Mouse (Mus musculus): Measurements from ENCODE around the gene Nfix.
A peak's percentile ranks its signal among the peaks of the same experiment; 100 is the strongest.
"Not testable (repeated sequence)": the region's sequence is repeated elsewhere in the genome, so short reads cannot be mapped to it uniquely, and the experiment has no call there.

The Nfix gene

DNA sequence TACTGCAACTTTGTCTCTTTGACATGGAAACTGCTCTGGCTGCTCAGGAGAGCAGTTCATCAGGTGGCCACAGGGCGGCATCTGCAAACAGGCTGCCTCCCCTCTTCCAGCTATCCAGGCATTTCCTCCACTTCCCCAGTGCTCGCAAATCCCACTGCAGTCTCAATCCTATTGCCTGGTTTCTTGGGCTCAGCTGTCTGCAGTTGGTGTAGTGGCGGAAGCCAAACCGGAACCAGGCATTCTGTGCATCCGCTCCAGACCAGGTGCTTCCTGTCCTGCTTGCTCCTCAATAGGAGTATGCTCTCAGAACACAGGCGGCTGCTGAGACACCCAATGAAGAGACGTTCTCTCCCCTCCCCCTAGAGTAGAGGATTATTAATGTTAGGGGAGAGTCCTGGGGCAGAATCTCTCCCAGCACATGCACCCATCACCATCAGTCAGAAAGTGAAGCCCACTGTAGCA lies 100.3 kb downstream of the Nfix start:
- DNase-seq (ENCODE audit: low spot score) = peak; percentile 77

DNA sequence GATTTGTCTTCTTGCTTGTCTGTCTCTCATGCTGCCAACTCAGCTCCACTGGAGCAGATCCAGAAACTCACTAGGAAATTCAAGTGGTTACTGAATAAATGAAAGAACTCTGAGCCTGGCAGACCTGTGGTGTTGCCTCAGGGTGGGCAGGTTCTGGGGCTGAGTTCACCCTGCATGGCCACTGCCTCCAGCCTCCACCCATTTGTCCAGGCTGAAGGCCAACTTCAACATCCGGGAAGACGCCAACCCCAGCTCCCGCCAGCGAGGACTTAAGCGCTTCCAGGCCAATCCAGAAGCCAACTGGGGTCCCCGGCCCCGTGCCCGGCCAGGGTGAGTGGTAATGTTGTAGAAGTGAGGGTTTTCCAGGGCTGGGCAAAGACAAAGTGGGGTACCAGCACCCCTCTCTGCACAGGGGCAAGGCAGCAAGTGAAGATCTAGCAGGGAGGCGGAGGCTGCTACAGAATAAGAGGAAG lies 101.2 kb downstream of the Nfix start:
- DNase-seq (ENCODE audit: low spot score) = no peak

DNA sequence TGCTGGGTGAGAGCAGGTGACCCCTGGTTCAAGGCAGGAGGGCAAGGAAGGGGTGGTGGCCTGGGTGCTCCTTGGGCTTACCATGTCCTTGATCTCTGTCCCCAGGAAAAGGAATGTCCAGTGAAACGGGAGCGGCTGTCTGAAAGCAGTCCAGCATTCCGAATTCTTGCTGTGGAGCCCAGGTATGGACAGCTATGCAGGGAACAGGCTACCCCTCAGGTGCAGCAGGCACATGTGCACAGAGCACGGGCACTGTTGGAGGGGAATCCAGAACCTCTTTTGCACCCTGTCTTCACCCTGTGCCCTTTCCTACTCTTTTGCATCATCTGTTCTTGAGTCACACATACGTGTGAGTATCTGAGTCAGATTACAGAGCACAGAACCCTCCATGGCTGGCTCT lies 101.9 kb downstream of the Nfix start:
- DNase-seq (ENCODE audit: low spot score) = no peak

DNA sequence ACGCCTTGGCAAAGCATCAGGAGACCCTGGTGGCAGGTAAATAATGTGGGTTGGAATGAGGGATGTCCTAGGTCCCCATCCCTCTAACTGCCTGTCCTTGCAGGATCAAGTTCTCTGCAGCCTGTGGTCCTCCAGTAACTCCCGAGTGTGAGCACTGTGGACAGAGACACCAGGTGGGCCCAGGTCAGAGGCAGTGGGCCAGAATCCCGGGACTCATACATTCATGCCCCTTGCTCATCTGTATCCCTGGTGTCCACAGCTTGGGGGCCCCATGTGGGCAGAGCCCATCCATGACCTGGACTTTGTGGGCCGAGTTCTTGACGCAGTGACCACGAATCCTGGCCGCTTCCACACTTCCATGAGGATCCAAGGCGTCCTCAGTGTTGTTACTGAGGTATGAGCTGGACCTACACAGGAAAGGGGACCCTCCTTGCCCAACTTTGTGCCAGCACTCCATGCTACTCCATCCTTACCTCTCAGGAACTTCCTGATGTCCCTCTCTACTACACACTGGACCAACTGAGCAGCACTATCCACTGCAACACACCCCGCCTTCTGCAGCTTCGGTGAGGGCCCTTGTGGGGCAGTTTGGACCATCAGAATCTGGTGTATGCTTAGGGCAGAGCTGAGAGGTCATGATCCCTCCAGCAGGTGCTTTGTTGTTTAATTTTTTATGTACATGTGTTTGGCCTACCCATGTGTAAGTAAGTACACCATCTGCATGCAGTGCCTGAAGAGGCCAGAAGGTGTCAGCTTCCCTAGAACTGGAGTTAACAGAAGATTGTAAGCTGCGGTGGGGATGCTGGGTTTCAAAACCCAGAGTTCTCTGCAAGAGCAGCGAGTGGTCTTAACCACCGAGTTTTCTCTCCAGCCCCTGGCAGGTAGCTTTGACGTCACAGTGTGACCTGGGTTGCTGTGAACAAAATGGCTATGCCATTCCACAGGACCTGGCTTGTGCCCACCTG lies 102.7 kb downstream of the Nfix start:
- peak; percentile 70 for DNase-seq (ENCODE audit: low spot score)

DNA sequence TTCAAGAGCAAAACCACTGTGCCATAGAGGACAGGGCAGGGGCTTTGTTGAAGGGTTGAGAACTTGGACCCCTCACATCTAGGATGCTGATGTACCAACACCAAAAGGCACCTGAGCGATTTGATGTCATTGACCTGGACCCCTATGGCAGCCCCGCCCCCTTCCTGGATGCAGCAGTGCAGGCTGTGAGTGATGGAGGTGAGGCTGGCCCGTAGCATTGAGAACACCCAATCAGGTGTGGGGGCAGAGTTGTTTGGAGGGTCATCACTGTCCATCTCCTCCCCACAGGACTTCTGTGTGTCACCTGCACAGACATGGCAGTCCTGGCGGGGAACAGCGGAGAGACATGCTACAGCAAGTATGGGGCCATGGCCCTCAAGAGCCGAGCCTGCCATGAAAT lies 105.0 kb downstream of the Nfix start:
- DNase-seq (ENCODE audit: low spot score) = no peak

DNA sequence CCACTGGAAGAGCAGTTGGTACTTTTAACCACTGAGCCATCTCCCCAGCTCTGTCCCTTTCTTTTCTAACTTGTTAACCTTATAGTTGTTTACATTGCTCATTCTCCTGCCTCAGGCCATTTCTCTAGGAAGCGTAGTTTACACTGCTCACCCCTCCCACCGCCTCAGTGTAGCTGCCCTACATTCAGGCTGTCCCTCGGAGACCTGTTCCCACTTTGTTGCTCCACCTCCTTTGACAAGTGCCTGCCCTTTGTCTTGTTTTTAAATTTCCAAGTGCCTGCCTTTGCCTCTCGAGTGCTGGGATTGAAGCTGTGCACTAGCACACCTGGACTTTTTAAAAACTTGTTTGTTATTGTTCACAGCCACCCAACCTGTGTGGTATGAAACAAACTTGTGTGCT lies 106.8 kb downstream of the Nfix start:
- DNase-seq (ENCODE audit: low spot score) = no peak

DNA sequence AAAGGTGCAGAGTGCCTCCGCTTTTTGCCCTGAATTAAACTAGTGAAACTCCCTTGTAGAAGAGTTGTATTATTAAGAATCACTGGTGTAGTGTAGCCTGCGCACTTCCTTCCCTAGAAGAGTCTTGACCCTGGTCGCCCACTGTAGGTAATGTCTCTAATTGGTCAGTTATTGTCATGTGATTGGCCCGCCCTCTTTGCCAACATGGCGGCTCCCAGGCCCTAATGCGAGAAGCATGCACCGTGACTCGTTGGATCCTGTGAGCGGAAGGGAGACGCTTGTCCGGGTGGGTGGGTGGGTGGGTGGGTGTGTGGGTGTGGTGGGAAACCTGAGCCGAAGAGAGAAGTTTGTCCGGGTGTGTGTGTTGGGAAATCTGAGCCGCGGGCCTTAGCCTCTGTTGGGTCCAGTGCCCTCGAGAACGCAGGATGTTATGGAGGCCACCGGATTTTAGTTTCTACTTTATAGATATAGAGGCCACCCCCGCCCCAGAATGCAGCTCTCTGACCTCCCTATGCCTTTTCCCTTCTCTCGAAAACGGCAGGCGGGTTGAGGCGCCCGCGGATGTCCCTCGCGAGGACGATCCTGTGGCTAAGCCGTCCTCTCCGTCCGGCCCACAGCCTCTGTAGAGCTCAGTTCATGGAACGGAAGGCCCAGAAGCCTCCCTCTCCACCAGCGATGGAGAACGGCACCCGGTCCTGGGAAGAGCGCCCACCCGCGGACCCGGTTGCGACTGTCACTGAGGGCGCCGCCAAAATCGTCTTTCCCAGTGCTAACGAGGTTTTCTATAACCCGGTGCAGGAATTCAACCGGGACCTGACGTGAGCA lies 110.8 kb downstream of the Nfix start:
- DNase-seq (ENCODE audit: low spot score) = peak; percentile 93

DNA sequence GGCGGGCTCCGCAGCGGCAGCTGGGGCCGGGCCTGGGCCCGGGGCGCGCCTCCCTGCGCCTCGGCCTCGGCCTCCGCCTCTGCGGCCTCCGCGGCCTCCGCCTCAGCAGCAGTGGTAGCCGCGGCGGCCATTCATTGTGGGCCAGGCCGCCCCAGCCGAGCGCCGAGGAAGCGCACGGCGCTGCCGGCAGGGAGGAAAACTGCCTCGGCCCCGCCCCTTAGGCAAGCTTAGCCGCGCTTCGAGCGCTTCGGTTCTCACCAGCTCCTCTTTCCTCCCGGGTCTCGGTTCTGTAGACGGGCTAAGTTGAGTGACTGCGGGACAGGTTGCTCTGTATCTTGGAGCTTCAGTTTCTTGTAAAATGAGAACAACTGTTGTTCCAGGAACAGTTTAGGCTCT lies 112.4 kb downstream of the Nfix start, which contains the start of gene Nacc1:
TSS of gene Nacc1 (minus strand) at position 158 of the 396 bp plus-strand sequence.
- DNase-seq (ENCODE audit: low spot score) = peak; percentile 83

DNA sequence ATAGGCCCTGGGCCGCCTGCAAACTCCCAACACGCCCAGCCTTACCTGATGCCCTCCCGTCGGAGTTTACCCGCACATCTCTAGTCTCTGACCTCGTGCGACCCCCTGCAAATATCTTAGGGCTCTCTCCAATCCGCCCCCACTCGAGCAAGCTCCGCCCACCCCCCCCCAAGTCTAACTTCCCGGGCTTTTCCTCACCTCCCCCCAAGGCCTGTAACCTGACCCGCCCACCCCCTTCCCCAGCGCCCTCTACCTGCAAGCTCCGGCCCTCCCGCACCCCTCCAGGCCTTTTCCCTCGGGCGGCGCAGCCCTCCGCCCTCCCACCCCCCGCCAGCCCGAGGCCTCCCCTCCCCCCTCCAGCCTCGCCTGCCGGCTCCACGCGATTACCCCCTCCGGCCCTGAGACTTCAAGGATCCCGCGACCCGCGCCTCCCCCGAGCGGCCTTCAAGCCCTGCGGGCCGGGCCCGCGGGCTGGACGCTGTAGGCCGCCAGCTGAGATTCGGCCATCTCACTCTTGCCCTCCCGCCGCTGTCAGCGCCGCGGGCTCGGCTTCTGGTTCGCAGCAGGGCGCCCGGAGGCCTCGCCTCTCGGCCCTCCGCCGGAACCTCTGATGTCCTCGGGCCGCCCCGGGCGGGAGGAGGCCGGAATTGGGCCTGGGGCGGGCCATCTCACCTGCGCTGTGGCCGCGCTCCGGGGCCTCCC lies 113.0 kb downstream of the Nfix start:
- no peak for DNase-seq (ENCODE audit: low spot score)

DNA sequence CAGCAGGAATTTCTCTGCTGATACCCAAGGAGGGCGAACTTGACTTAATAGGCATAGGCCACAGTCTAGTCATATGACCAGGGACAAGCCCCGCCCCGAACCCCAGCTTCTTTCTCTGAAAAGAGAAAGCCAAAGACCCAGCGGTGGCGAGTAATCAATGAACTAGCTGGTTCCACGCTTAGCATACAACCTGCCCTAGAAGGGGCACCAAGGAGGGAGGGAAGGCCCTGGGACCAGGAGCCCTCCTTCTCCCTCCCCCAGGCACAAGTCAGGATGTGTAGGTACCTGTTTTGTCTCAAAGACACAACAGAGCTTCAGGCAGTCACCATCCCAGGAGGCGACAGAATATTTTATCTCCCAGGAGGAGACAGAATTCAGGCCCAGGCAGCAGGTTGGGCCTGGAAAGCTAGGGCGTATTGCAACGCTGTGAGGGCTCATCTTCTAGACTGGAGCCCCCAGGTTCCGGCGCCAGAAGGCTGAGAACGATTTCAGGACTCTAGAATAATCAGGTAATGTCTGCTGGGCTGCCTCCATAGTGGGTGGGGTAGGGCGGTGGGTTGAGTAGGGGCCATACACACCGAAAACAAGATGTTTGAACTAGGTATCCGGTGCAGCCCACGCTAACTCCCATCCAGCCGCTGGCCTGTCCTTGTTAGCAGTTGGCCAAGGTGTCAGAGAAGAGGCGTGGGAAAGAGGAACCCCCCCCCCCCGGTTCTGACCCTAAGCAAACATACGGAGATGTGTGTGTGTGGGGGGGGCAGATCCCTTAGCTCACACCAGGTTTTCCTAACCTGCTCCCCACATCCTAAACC lies 113.7 kb downstream of the Nfix start, which contains the start of gene Trmt1:
TSS of gene Trmt1 (plus strand) at position 117 of the 812 bp plus-strand sequence.
- DNase-seq (ENCODE audit: low spot score) = no peak

DNA sequence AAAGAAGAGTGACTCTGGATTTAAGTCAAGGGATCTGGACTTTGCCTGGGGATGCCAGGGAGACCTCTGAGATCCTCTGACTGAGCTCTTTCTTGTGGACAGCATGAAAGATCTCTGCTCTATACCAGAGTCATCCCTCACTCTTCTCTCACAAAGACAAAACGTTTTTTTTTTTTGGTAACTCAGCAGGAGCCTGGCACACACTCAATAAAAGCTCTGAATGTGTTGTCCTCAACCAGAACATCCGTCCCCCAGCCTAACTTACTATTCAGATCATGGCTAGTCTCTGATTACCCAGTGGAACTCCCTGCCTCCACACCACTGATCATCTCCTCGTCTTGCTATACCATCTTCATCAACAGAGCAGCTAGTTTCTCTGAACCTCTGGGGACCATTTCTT lies 115.6 kb downstream of the Nfix start:
- DNase-seq (ENCODE audit: low spot score) = no peak

DNA sequence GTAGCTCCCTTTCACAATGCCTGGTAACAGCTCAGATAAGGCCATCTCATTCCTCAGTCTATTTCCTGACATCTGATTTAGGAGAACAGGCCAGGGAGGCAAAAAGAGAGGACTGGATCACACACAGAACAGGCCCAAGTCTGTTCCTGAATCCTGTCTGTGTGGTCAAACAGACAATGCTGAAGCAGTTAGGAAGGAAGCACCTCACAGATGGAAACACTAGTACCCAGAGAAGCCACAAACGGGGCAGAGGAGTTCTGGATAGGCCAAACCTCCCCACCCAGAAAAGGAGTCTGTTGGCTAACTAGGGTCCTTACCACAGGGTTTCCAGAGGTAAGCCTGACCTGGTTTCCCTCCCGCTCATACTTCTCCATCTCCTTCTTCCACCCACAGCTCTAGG lies 117.9 kb downstream of the Nfix start:
- no peak for DNase-seq (ENCODE audit: low spot score)

DNA sequence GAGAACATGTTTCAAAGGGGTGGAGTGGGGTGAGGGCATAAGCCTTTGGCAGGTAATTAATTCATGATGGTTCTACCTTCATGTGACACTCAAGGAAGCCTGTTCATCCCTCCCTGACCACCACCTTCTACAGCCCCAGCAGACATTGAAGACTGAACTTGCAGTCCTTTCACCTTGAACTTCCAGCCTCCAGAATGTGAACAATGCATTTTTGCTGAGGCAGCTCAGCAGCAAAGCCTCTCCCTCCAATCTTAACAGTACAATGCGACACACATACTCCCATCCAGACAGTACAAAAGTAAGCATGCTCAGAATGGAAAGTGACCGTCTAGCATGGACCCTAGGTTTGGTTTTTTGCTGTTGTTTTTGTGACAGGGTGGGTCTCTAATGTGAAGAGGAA lies 118.7 kb downstream of the Nfix start:
- no peak for DNase-seq (ENCODE audit: low spot score)

DNA sequence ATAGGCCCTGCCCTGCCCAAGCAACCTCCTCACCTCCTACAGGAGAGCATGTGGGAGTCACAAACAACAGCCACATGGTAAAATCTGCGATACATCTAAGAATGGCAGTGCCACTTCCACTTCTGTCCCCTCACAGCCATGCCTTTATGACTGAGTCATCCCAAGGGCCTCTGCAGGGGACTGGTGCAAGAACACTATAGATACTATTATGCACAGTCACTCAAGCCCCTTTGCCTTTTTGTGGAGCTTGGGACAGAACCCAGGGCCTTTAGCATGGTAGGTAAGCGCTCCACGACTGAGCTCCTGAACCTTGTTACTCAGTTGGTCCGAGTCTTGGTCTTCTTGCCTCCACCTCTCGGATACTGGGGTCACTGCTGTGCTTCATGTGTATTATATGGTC lies 122.8 kb downstream of the Nfix start:
- DNase-seq (ENCODE audit: low spot score) = no peak

DNA sequence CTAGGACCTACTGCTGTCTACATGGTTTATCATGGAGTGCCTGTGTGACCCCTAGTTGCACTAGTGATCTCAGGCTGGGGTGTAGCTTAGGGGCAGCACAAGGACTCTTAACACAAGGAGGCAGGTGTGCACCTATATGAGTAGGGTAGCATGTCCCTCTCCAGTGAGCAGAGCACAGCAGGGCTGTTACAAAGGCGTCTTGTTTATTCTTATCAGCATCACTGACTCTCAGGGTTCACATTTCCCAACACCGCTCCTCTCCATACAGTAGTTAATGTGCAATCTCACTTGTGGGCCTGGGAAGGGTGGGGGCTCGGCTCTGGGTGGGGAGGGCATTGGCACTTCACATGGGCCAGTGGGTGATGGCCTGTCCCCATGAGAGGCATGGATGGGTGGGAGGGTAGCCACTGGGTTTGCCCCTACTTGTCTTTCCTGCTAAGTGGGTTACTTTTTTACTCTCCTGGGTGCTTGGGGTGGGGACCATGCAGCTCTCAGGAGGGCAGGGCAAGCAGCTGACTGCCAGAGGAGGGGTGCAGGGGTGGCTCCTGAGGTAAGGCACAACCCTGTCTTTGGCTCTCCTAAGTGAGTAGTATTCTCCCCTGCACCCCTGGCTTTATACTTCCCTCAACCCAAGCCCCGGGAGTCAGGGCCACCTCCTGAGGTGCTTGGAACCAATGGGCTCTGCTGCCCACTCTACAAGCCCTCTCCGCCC lies 129.7 kb downstream of the Nfix start:
- DNase-seq (ENCODE audit: low spot score) = not testable (repeated sequence)

DNA sequence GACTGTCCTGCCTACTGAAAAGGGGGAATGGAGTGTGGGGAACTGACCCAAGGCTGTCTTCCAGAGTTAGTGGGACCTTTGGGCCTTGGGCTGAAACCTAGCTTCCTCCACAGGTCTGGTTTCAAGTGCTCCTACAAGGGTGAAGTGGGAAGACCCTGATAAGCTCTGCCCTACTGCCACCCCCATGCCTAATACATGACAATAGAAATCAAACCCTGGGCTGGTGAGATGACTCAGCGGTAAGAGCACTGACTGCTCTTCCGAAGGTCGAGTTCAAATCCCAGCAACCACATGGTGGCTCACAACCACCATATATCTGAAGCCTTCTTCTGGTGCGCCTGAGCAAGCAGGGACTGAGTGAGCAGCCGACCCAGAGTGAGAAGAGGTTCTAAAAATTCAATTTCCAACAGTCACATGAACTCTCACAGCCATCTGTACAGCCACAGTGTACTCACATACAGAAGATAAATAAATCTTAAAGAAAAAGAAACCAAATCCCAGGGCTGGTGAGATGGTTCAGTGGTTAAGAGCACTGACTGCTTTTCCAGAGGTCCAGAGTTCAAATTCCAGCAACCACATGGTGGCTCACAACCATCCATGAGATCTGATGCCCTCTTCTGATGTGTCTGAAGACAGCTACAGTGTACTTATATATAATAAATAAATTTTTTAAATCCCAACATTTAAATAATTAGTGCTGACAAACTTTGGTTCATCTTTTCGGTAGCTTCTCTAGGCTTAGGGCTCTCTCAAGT lies 131.2 kb downstream of the Nfix start:
- no peak for DNase-seq (ENCODE audit: low spot score)

DNA sequence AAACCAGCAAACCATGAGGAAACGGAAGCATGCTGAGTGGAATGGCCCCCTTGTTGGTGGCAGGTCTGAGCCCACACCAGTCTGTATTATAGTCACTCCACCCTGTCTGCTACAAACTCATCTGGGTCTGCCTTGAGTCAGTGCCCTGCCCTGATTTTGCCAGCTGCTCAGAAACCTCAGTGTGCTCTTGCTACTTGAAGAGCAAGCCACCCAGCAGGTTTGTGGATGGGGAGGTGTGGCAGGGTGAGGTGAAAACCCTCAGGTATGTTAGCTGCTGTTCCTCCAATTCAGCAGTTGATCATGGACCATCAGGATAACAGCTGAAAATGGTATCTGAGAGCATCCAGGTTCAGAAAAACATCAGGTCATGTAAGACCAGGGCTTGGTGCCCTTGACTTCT lies 132.1 kb downstream of the Nfix start:
- DNase-seq (ENCODE audit: low spot score) = no peak

DNA sequence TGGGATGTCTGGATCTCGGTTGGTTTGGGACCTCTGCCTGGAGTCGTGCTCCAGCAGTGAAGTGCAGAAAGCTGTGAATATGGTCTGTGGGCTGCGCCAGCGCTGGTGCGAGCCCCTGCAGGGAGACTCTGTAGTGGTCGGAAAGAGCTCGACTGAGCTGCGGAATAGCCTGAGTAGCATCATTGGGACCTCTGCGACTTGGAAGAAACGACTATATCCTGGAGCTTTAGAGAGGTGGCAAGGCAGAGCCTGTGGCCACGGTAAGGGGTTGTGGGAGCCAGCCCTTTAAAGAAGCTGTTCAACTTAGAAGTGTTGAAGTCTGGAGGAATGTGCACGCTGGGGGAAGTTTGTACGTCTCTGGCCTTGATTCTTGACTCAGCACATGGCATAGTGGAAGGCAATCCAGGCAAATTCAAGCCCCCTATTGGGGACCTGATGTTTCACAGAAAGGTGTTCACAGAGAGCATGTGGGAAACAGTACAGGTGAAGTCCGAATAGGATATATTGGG lies 134.7 kb downstream of the Nfix start:
- DNase-seq (ENCODE audit: low spot score) = no peak

DNA sequence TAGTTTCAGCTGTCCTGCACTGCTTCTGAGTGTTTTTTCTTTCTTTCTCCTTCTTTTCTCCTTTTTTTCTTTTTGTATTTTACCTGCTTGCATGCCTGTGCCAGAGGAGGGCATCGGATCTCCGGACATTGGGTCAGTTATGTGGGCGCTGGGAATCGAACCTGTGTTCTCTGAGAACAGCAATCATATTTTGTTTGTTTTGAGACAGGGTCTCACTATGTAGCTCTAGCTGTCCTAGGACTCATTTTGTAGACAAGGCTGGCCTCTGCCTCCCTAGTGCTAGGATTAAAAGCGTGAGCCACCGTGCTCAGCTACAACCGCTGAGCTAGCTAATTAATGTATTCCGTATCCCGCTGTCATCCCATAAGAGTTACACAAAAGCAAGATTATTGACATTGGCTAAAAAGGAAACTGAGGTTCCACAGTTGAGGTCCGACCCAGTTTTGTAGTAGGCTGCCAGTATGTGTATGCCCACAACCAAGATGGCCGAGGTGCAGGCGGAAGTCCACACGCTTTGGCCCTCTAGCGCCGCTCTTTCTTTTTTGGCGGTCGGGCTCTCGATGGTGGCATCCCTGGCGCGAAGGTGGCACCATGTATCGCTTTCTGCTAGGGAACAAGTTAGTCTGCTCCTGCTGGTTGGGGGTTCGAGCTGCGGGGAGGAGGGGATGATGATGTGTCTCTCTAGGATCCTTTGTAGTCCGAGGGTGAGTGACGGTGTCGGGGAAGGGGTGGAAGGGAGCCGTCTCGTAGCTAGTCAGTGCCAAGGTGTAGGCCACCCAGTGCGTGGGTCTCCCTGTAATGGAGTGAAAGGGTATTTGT lies 135.4 kb downstream of the Nfix start:
- DNase-seq (ENCODE audit: low spot score) = peak; percentile 87
